Mouse (Mus musculus) brown adipose tissue, adult 24 weeks (tissue): ENCODE measurements at regions not wholly inside any gene's neighbourhood (a gene's known extent, or its start where the extent isn't known, plus 50 kb on each side); places are given as distances from the start of the nearest gene placed in this dataset.

Experiments
- H3K27ac ChIP-seq: fragments of 200-500 bp; replicated peaks from 2 replicates; pipeline ENCODE4 v1.5.1; 2012; ENCODE audit warnings: low read depth, mild to moderate bottlenecking, low read length
- H3K4me1 ChIP-seq: fragments of 200-500 bp; 2 replicates; pipeline ENCODE4 v1.6.1; 2012; ENCODE audit warnings: low read length, mixed read lengths; ENCODE audit not compliant: control insufficient read depth, insufficient read depth, insufficient read length
- H3K4me3 ChIP-seq: fragments of 200-500 bp; 2 replicates; pipeline ENCODE4 v1.5.1; 2012; ENCODE audit warnings: low read depth, mild to moderate bottlenecking, low read length, moderate library complexity; ENCODE audit not compliant: insufficient read depth

DNA sequence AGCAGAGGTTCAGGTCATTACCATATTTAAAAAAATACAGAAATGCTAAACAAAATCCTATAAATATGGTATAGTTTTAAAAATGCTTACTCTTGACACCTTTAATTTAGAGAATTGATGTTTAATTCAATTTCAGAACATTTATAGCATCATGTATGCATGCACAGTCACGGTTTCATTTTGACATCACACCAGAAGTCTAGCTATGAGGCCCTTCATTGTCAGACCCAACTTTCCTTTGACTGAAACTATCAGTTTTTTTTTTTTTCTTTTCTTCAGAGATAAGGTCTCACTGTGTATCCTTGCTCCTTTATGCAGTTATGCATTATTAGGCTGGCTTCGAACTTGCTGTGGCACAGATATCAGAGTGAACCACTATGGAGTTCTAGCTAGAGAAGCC, 61.5 kb upstream of the Bbx start:
- H3K4me3 ChIP-seq, result no peak overlapping the region
- no peaks in the 10 kb centered on the region for H3K4me1 ChIP-seq
- no peak overlapping the region for H3K27ac ChIP-seq

DNA sequence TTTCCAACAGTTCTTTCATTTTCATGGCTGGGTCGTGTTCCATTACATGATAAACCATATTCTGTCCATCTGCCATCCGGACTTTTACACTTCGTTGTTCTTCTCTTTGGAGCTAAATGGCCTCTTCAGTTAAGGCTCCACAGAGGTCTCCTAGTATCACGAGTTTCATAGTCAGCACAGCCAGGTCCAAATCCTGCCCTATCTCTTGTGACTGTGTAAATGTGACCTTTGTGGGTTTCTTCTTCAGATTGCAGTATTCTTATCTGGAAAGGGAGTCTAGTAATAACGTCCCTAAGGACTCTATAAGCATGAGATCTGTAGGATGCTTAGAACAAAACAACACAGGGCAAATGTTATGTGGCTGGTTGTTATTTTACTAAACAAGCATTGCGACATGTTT, 57.1 kb upstream of the Bbx start:
- H3K4me1 ChIP-seq, result no peaks in the 10 kb centered on the region
- no peak overlapping the region for H3K4me3 ChIP-seq
- no peak overlapping the region for H3K27ac ChIP-seq

DNA sequence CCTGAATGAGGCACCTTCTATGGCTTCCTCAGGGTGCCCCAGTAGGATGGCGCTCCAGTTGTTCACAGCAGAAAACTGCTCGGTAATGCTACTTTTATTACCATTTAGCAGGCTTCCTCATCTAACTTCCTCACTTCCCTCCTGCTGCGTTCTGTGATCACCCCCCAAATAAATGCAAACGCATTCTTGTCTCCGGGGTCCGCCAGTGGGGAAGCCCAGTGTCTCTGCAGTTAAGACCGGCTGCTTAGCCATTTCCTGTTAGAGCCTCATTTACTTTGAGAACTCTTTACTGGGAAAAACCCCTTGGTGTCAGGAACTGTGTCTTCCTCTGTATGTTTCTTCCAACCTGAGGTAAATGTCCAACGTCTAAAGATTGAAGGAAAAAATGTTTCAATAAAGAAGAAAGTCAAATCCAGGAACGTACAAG, 50.2 kb upstream of the Bbx start:
- Histone ChIP-seq H3K4me1 (no peaks in the 10 kb centered on the region), H3K27ac (no peak overlapping the region), H3K4me3 (no peak overlapping the region)
